Mouse (Mus musculus) common myeloid progenitor, adult 5-6 weeks (primary cell): ENCODE measurements around the gene Wbp2nl. TPM values are rescaled to one million over a fixed set of nuclear protein-coding genes. Genes with fewer than 3 reads are reported as not detected.
A peak's percentile ranks its signal among the peaks of the same experiment; 100 is the strongest.

Source experiments
- ATAC-seq: replicated peaks from 2 replicates; pipeline ENCODE4 v1.8.0; 2016; ENCODE audit warnings: low read depth, mild to moderate bottlenecking, moderate TSS enrichment, inconsistent platforms; ENCODE audit not compliant: poor library complexity, severe bottlenecking
- total RNA-seq: library from RNA; stranded (forward); fragments of 200-1000, 187-1606 nt; gene quantifications from 2 replicates; pipeline ENCODE4 v1.2.3, GENCODE M21; 2017

Wbp2nl gene
- total RNA-seq, 1 experiment from 2014 or later = not detected

- no peak for ATAC-seq
These were observed 9.7 kb downstream of the Wbp2nl start for GRCm38 (mm10) chr15:82308416-82308815.

- ATAC-seq = no peak
These were observed 19.1 kb downstream of the Wbp2nl start for GRCm38 (mm10) chr15:82317839-82318238.

DNA sequence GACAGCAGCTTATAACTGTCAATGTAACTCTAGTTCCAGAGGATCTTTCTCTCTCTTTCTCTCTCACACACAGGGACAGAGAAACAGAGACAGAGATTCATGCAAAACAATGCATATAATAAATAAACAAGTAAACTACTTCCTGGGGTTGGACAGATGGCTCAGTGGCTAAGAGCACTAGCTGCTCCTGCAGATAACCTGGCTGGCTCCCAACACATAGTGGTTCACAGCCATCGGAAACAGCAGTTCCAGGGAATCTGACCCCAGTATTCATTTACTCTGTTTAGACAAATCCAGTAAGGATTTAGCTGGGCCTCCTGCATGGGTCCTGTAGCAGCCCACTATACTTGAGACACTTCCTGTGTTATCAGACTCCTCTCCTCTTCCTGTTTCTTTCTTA, 20.9 kb downstream of the Wbp2nl start:
- no peak for ATAC-seq

- ATAC-seq = no peak
These were observed 23.4 kb downstream of the Wbp2nl start for GRCm38 (mm10) chr15:82322195-82322594.

- peak; percentile 73 for ATAC-seq
These were observed 26.6 kb downstream of the Wbp2nl start for GRCm38 (mm10) chr15:82325382-82325781.

DNA sequence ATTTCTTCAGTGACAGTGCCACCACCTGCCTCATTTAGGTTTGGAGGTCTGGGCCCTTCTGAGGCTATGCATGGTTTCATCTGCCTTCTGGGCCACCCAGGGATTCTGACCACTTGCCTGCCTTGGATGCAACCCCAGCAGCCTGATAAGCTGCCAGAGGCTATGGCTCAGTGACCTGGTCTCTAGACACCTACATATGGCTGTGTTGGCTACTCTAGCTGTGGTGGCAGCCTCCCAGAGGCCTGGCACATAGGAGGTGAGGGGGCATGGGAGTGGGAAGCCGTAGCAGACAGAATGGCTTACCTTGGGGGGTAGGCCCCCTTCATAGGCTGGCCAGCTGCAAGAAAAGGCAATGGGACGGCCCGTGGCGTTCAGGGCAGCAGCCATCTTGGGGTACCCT, 36.4 kb downstream of the Wbp2nl start:
- ATAC-seq = no peak

- ATAC-seq = no peak
These were observed 37.9 kb downstream of the Wbp2nl start for GRCm38 (mm10) chr15:82336629-82337028.

- peak; percentile 26 for ATAC-seq
These were observed 39.1 kb downstream of the Wbp2nl start for GRCm38 (mm10) chr15:82337875-82338274.

DNA sequence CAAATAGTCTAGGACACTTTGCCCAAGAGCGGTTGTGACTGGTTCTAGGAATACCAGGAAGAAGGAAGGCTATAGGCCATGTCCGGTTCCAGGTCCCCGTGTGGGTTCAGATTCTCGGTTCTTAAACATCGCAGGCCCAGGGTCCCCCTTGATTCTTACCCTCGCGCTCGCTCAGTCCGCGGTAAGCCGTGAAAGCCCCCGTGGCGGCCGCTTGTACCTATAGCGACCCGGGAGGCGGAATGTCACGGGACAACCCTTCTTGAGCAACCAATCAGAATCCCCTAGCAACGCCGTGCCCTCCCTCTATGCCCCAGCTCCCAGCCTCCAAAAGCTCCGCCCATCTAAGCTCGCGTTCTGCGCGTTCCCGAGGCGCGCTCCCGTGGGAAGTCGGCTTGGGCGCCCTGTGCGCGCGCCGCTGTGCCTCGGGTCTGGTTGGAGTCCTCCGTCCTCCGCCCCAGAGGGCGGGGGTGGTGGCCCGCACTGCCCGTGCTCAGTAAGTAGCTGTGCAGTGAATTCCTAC, 39.9 kb downstream of the Wbp2nl start, which contains the start of the genes Naga, Pheta2 and Smdt1:
TSS of gene Naga (minus strand) at position 333 of the 520 bp plus-strand sequence.
TSS of gene Pheta2 (plus strand) at position 350 of the 520 bp plus-strand sequence.
TSS of gene Smdt1 (plus strand) at position 367 of the 520 bp plus-strand sequence.
- peak; percentile 61 for ATAC-seq

- ATAC-seq = no peak
These were observed 40.4 kb downstream of the Wbp2nl start for GRCm38 (mm10) chr15:82339150-82339549.

DNA sequence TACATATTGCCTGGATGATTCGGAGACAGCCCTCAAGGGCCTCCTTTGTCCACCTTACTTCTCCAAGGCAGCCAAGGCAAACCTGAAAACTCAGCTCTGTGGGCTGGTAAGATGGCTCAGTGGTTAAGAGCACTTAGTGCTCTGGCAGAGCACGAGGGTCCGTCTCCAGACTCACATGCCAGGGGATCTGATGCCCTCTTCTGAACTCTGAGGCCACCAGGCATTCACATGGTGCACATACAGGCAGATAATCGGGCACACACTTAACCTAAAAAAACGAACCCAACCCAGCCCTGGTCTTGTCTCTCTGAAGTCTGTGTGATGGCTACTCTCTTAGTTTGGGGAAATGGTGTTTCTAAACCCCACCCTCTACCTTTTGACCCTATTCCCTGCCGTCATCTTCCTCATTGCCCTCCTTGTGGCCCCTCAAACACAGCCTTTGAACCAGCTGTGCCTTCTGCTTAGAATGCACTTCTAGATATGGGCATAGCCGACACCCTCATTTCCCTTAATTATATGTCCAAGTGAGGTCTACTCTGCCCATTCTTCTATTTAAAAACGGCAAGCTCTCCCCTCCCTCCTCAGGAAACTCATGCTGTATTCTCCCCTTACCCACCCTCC, 41.0 kb downstream of the Wbp2nl start:
- ATAC-seq = no peak

GRCm38 (mm10) chr15:82340414-82341035, 41.8 kb downstream of the Wbp2nl start:
- no peak for ATAC-seq

DNA sequence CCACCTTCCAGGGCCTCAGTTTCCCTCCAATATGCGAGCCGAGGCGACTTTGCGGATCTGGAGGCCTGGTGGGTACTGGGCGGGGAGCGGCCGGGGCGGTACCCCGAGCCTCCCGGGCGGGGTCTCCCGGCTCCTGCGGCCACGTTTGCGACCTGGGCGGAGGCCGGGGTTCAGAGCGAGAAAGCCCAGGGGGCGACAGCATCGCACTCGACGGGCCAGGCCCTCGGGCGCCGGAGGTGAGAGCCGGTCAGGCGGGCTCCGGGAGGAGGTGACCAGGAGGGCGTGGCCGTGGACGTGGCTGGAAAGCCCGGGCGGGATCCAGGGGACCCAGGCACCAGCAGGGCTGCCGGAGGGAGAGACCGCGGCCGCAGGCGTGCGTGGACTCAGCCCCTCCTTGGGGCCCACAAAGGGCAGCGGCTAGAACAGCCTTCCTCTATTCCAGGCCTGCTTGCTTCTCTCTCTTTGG, 42.3 kb downstream of the Wbp2nl start:
- peak; percentile 3; the same call in 1 of the 2 replicates for ATAC-seq

DNA sequence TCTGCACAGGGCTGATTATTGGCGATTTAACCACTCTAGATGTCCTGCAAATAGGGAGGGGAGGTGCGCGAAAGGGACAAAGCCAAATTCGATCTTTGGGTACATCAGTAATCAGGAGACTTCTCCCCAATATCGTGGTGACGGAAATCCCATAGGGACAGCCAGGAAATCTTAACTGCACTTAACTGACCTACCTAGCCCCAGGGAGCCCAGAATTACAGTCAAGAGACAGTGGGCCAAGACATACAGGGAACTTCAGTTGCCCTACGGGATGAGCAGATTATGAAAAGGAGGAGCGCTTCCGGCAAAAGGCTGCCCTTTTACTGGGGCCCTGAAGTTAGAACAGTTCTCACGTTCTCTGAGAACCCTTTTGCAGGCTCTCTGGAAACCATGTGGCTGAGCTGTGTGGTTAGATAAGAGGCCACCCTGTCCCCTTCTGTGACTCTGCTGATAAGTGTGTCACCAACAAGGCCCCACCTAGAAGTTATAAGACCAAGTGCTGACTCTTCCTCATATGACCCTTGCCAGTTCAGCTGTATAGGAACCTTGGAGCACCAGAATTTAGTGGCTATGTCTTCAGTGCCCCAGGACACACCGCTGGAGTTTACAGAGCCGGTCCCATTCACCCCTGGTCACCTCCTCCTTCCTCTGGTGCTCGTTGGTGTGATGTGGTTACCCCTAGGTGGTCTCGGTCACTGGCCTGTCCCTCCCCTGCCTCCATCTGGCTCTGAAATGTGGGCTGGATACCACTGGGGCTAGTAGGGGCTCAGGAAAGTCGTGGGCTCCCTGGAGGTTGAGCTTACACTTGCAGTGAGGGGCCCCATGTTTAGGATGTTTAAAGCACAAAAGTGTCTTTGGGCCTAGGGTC, 43.2 kb downstream of the Wbp2nl start:
- peak; percentile 46 for ATAC-seq

GRCm38 (mm10) chr15:82342543-82342935, 43.8 kb downstream of the Wbp2nl start:
- ATAC-seq = no peak

DNA sequence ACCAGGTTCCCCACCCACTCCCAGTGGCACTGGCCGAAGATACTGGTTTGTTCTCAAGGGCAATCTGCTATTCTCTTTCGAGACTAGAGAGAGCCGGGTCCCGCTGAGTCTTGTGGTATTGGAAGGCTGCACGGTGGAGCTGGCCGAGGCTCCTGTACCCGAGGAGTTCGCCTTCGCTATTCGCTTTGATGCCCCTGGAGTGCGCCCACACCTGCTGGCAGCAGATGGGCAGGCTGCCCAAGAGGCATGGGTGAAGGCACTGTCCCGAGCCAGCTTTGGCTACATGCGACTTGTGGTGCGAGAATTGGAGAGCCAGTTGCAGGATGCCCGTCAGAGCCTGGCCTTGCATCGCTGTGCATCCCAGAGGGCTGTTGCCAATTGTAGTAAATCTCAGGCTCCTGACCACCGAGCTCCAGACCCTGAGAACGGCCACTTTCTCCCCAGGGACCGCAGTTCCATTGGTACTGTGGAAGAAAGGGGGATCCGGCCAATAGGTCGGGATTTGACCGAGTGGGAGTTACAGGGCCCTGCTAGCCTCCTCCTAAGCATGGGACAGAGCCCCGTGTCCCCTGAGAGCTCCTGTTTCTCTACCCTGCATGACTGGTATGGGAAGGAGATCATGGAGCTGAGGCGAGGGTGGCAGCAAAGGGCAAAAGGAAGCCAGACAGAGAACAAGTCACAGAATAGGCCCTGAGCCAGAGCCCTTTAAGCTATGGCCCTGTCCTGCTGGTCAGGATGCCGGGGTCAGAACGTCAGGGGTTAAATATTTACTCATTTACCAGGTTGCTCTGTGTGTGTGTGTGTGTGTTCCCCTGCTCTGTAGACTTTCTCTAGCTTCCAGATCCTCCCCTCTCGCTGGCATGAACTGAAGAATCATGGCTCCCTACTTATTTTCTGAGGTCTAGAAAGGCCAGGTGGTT, 44.9 kb downstream of the Wbp2nl start:
- no peak for ATAC-seq

- ATAC-seq = no peak
These were observed 46.2 kb downstream of the Wbp2nl start for GRCm38 (mm10) chr15:82344971-82345370.

- ATAC-seq = peak; percentile 68
These were observed 47.2 kb downstream of the Wbp2nl start for GRCm38 (mm10) chr15:82345820-82346470.
